Mouse (Mus musculus) midbrain, embryonic 15.5 days (tissue): ENCODE results near the gene Tmem80. TPM values are rescaled to one million over a fixed set of nuclear protein-coding genes. Genes with fewer than 3 reads are reported as not detected.
A peak's percentile ranks its signal among the peaks of the same experiment; 100 is the strongest.

Experiments
- ATAC-seq: fragments of 200-750 bp; cut with Nextera tagmentation; replicated peaks from 2 replicates; pipeline ENCODE4 v1.8.0; 2017; ENCODE audit warnings: moderate TSS enrichment
- H3K27ac ChIP-seq: fragments of 300-500 bp; sonication (generic); 2 replicates; pipeline ENCODE4 v1.5.1; 2015; ENCODE audit warnings: mild to moderate bottlenecking, inconsistent platforms
- H3K27me3 ChIP-seq: fragments of 300-500 bp; sonication (generic); replicated peaks from 2 replicates; pipeline ENCODE4 v1.6.1; 2015; ENCODE audit warnings: inconsistent platforms
- H3K36me3 ChIP-seq: fragments of 300-500 bp; sonication (generic); replicated peaks from 2 replicates; pipeline ENCODE4 v1.6.1; 2015; ENCODE audit warnings: inconsistent platforms
- H3K4me1 ChIP-seq: fragments of 300-500 bp; sonication (generic); 2 replicates; pipeline ENCODE4 v1.6.1; 2015; ENCODE audit warnings: inconsistent platforms
- H3K4me2 ChIP-seq: fragments of 300-500 bp; sonication (generic); 2 replicates; pipeline ENCODE4 v1.6.1; 2015; ENCODE audit warnings: inconsistent platforms, mild to moderate bottlenecking, moderate library complexity
- H3K4me3 ChIP-seq: fragments of 300-500 bp; sonication (generic); 2 replicates; pipeline ENCODE4 v1.5.1; 2015; ENCODE audit warnings: mild to moderate bottlenecking, inconsistent platforms
- H3K9ac ChIP-seq: fragments of 300-500 bp; sonication (generic); 2 replicates; pipeline ENCODE4 v1.6.1; 2015; ENCODE audit warnings: mild to moderate bottlenecking, inconsistent platforms
- H3K9me3 ChIP-seq: fragments of 300-500 bp; sonication (generic); 2 replicates; pipeline ENCODE4 v1.6.1; 2016; ENCODE audit warnings: inconsistent platforms
- WGBS: fragments of 180-500 bp; shearing (Covaris S2); methylation state at CpG from one replicate; pipeline ENCODE4 v1.1.7; 2015; ENCODE audit warnings: mixed read lengths; 5-methylcytosine and 5-hydroxymethylcytosine counted together
- polyA plus RNA-seq: library from polyadenylated mRNA; unstranded; fragments of >200 nt; fragmentation: Nextera tagmentation; extraction: Ambion mirVana; gene quantifications from 2 replicates; pipeline ENCODE4 v1.2.1, GENCODE M21; 2015

Tmem80 gene
- polyA plus RNA-seq, 1 experiment from 2014 or later, result 63.3 TPM

- H3K9ac ChIP-seq, result no peak overlapping the region
- H3K4me3 ChIP-seq, result no peak overlapping the region
- no peak for ATAC-seq
- H3K4me2 ChIP-seq, result no peak overlapping the region
- no peaks in the 10 kb centered on the region for H3K36me3 ChIP-seq
- H3K4me1 ChIP-seq, result peaks cover 4% of the 10 kb centered on the region
- H3K27ac ChIP-seq, result no peak overlapping the region
- WGBS, result 80% methylated on average over 7 of the region's 7 CpGs
- H3K9me3 ChIP-seq, result no peaks in the 10 kb centered on the region
- H3K27me3 ChIP-seq, result 0 out of 2 replicates have a peak, but pooled peaks cover 3% of the 10 kb centered on the region
Measured at GRCm38 (mm10) chr7:141343696-141344095, 16.2 kb downstream of the Tmem80 start.

DNA sequence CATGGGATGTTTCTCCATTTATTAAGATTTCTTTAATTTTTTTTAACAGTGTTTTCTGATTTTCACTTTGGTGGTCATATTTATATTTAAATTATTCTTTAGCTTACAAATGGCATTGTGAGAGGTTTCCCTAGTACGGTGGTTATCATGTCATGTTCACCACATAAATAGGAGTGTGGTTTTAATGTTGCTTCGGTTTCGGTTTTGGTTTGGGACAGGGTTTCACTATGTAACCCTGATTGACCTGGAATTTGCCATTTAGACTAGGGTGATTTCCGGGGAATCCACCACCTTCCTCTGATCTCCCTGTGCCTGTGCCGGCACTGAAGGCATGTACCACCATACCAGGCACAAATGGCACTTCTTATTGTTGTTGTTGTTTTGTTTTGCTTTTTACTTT, 17.2 kb downstream of the Tmem80 start:
- 92% methylated on average over 5 of the region's 5 CpGs for WGBS
- H3K4me3 ChIP-seq, result no peak overlapping the region
- no peak overlapping the region for H3K9ac ChIP-seq
- no peaks in the 10 kb centered on the region for H3K36me3 ChIP-seq
- ATAC-seq, result no peak
- 0 out of 2 replicates have a peak, but pooled peaks cover 3% of the 10 kb centered on the region for H3K27me3 ChIP-seq
- H3K9me3 ChIP-seq, result no peaks in the 10 kb centered on the region
- H3K4me2 ChIP-seq, result no peak overlapping the region
- H3K27ac ChIP-seq, result no peak overlapping the region
- no peaks in the 10 kb centered on the region for H3K4me1 ChIP-seq

DNA sequence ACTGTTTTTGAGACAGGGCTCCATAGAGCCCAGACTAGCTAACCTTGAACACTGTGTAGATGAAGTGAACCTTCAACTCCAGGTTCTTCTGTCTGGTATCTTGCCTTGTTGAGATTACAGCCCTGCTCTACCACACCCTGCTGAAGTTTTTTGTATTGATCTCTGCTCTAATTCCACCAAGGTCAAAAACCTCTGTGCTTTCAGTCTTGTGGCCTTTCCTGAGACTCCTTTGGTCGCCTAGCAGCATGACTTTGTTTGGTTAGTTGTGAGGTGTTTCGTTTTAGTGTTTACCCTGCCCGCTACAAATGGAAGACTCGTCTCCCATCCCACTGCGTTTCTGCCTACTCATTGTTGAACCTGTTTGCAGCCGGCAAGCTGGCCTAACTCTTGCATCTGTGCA, 23.5 kb downstream of the Tmem80 start:
- WGBS, result 86% methylated on average over 6 of the region's 6 CpGs
- H3K4me1 ChIP-seq, result peaks cover 11% of the 10 kb centered on the region
- H3K36me3 ChIP-seq, result no peaks in the 10 kb centered on the region
- no peak overlapping the region for H3K4me3 ChIP-seq
- no peak overlapping the region for H3K4me2 ChIP-seq
- ATAC-seq, result no peak
- H3K9ac ChIP-seq, result no peak overlapping the region
- no peak overlapping the region for H3K27ac ChIP-seq
- H3K27me3 ChIP-seq, result no peaks in the 10 kb centered on the region
- H3K9me3 ChIP-seq, result no peaks in the 10 kb centered on the region

DNA sequence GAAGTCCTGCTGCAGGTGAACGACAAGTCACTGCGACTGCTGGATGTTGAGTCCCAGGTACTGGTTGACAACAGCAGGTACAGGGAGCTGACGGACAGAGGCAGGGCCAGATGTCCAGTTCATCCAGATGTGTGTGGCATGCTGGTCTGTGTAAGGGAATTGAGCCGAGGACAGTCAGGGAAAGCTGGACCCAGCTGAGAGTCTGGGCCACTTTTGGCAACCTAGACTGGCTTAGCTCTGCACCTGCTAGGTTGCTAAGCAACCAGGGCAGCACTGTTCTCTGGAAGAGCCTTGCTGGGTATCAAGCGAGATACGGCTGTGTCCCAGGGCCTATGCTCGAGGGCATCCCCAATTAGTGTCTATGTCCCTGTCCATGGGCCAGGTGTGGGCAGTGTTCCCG, 27.5 kb downstream of the Tmem80 start:
- no peak overlapping the region for H3K9ac ChIP-seq
- WGBS, result 56% methylated on average over 8 of the region's 8 CpGs
- H3K27ac ChIP-seq, result 0 out of 2 replicates have a peak overlapping the region, but pooled peaks have one; percentile 18
- ATAC-seq, result peak; percentile 73
- no peaks in the 10 kb centered on the region for H3K36me3 ChIP-seq
- H3K27me3 ChIP-seq, result no peaks in the 10 kb centered on the region
- no peak overlapping the region for H3K4me2 ChIP-seq
- no peak overlapping the region for H3K4me3 ChIP-seq
- H3K4me1 ChIP-seq, result peaks cover 13% of the 10 kb centered on the region
- H3K9me3 ChIP-seq, result no peaks in the 10 kb centered on the region

GRCm38 (mm10) chr7:141355626-141356326, 28.2 kb downstream of the Tmem80 start:
- Histone ChIP-seq H3K4me3 (no peak overlapping the region), H3K9ac (no peak overlapping the region), H3K4me2 (no peak overlapping the region), H3K9me3 (no peaks in the 10 kb centered on the region), H3K27ac (0 out of 2 replicates have a peak overlapping the region, but pooled peaks have one; percentile 18), H3K27me3 (no peaks in the 10 kb centered on the region; the same call in 1 of the 2 replicates), H3K36me3 (no peaks in the 10 kb centered on the region), H3K4me1 (peaks cover 13% of the 10 kb centered on the region)
- 55% methylated on average over 12 of the region's 12 CpGs for WGBS
- ATAC-seq, result no peak

DNA sequence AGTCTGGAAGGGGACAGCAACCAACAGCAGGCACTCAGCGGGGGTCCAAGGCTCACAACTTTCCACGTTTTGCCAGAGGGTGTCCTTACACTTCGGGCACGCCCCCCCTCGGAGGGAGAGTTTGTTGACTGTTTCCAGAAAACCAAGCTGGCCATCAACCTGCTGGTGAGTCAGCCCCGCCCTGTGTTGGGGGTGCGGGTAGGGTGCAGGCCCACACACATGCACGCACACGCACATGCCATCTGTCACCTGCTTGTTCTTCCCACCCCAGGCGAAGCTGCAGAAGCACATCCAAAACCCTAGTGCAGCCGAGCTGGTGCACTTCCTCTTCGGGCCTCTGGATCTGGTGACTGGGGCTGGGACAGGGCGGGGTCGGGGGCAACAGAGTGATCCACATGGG, 29.4 kb downstream of the Tmem80 start:
- Histone ChIP-seq H3K4me3 (no peak overlapping the region), H3K9me3 (no peaks in the 10 kb centered on the region), H3K36me3 (no peaks in the 10 kb centered on the region), H3K27me3 (peaks cover 8% of the 10 kb centered on the region), H3K4me1 (peaks cover 16% of the 10 kb centered on the region), H3K9ac (no peak overlapping the region), H3K27ac (no peak overlapping the region), H3K4me2 (no peak overlapping the region)
- ATAC-seq, result no peak
- 79% methylated on average over 14 of the region's 14 CpGs for WGBS

DNA sequence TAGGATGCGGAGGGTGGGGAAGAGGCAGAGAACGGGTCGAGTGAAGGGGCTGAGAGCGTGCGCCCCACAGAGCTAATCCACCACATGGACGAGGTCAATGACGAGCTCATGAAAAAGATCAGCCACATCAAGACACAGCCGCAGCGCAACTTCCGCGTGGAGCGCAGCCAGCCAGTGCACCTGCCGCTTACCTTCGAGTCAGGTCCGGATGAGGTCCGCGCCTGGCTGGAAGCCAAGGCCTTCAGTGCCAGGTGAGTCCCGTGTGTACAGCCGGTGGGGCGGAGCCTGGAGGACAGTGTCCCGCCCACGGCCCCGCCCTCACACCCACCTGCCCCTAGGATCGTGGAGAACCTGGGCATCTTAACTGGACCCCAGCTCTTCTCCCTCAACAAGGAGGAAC, 34.0 kb downstream of the Tmem80 start:
- H3K4me2 ChIP-seq, result peak overlapping the region; percentile 34

GRCm38 (mm10) chr7:141363106-141363751, 35.7 kb downstream of the Tmem80 start:
- 60% methylated on average over 4 of the region's 4 CpGs for WGBS
- Histone ChIP-seq H3K27me3 (peaks cover 10% of the 10 kb centered on the region), H3K36me3 (no peaks in the 10 kb centered on the region), H3K4me1 (peaks cover 3% of the 10 kb centered on the region; the same call in 1 of the 2 replicates), H3K4me3 (no peak overlapping the region), H3K4me2 (no peak overlapping the region), H3K27ac (no peak overlapping the region), H3K9ac (no peak overlapping the region), H3K9me3 (no peaks in the 10 kb centered on the region)
- ATAC-seq, result no peak

More for the DNA sequence above, 34.0 kb downstream of the Tmem80 start:
- WGBS, result 15% methylated on average over 24 of the region's 24 CpGs
- Histone ChIP-seq H3K9ac (no peak overlapping the region), H3K27ac (no peak overlapping the region), H3K4me3 (no peak overlapping the region), H3K36me3 (no peaks in the 10 kb centered on the region), H3K9me3 (no peaks in the 10 kb centered on the region), H3K27me3 (peaks cover 10% of the 10 kb centered on the region), H3K4me1 (peaks cover 3% of the 10 kb centered on the region; the same call in 1 of the 2 replicates)
- ATAC-seq, result no peak

GRCm38 (mm10) chr7:141363752-141364125, 36.2 kb downstream of the Tmem80 start:
- Histone ChIP-seq H3K9me3 (no peaks in the 10 kb centered on the region), H3K27me3 (peaks cover 10% of the 10 kb centered on the region), H3K9ac (no peak overlapping the region), H3K27ac (no peak overlapping the region), H3K4me2 (no peak overlapping the region), H3K4me3 (no peak overlapping the region), H3K36me3 (no peaks in the 10 kb centered on the region), H3K4me1 (peaks cover 3% of the 10 kb centered on the region; the same call in 1 of the 2 replicates)
- no peak for ATAC-seq
- WGBS, result 63% methylated on average over 2 of the region's 2 CpGs

DNA sequence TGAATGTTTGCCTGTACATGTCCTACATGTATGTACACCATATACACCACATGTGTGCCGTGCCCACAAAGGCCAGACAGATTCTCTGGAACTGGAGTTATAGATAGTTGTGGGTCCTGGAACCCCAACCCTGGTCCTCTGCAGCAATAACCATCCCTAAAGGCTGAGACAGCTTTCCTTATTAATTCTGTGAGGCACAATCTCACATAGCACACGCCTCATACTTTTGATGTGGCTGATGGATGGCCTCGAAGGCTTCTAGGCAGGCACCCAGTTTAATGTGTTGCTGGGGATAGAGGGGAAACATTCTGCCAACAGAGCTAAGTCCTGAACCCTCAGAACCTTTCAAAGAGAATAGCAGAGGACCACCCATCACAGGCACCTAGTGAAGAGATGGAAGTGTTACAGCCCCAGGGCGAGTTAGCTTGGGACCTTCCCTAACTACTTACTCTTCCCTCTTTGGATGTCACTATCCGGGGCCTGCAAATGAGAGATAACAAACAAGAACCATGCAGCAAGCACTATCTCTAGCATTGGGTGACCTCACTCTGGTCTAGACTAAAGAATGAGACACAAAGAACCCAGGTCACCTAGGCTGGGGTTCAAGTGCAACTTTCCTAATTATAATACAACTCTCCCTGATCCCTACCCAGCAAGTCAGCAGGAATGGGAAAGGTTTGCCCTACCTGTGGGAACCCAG, 37.0 kb downstream of the Tmem80 start:
- Histone ChIP-seq H3K9me3 (no peaks in the 10 kb centered on the region), H3K9ac (no peak overlapping the region)
- WGBS, result 87% methylated on average over 5 of the region's 5 CpGs

GRCm38 (mm10) chr7:141365049-141365445, 37.5 kb downstream of the Tmem80 start:
- ATAC-seq, result no peak
- H3K27me3 ChIP-seq, result peaks cover 10% of the 10 kb centered on the region
- H3K4me2 ChIP-seq, result no peak overlapping the region
- H3K9ac ChIP-seq, result no peak overlapping the region
- no peaks in the 10 kb centered on the region for H3K36me3 ChIP-seq
- no peak overlapping the region for H3K4me3 ChIP-seq
- 69% methylated on average over 3 of the region's 3 CpGs for WGBS
- H3K9me3 ChIP-seq, result no peaks in the 10 kb centered on the region
- H3K4me1 ChIP-seq, result peaks cover 3% of the 10 kb centered on the region; the same call in 1 of the 2 replicates
- H3K27ac ChIP-seq, result no peak overlapping the region

More for the DNA sequence above, 37.0 kb downstream of the Tmem80 start:
- Histone ChIP-seq H3K4me3 (no peak overlapping the region), H3K4me2 (no peak overlapping the region), H3K27ac (no peak overlapping the region), H3K4me1 (peaks cover 3% of the 10 kb centered on the region; the same call in 1 of the 2 replicates), H3K36me3 (no peaks in the 10 kb centered on the region), H3K27me3 (peaks cover 10% of the 10 kb centered on the region)
- ATAC-seq, result no peak

GRCm38 (mm10) chr7:141367358-141367757, 39.8 kb downstream of the Tmem80 start:
- H3K36me3 ChIP-seq, result no peaks in the 10 kb centered on the region
- H3K4me1 ChIP-seq, result no peaks in the 10 kb centered on the region
- H3K9me3 ChIP-seq, result no peaks in the 10 kb centered on the region
- H3K4me3 ChIP-seq, result no peak overlapping the region
- H3K4me2 ChIP-seq, result no peak overlapping the region
- H3K27me3 ChIP-seq, result no peaks in the 10 kb centered on the region
- no peak overlapping the region for H3K9ac ChIP-seq
- 89% methylated on average over 4 of the region's 4 CpGs for WGBS
- no peak for ATAC-seq
- H3K27ac ChIP-seq, result no peak overlapping the region
